Mouse (Mus musculus) embryonic fibroblast, embryonic 13.5 days (primary cell): ENCODE data around the gene BC035947.

ENCODE experiments used
- CTCF ChIP-seq: IDR thresholded peaks from 2 replicates; pipeline ENCODE4 v1.5.1; 2011; ENCODE audit warnings: mild to moderate bottlenecking, control low read depth, low read length, moderate library complexity, borderline replicate concordance; ENCODE audit not compliant: insufficient read depth
- POLR2A ChIP-seq: IDR thresholded peaks from 2 replicates; pipeline ENCODE4 v1.6.1; 2011; ENCODE audit warnings: low read depth, mild to moderate bottlenecking, control low read depth, low read length, moderate library complexity

DNA sequence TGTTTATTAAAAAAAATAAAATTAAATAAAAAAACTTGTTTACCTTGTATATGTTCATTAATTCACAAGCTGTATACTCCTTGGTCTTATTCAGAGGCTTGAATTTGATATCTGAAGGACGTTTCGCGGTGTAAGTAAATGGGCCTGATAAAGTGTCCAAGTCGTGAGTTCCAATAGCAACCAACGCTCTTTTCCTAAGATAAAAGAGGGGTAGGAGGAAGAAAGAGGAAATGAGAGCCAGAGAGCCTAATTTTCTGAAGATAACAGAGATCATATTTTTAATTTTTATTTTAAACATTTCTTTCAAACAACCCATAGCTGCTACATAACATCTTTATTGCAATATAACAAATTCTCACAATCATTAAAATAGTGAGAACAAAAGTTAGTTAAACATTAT is 39.5 kb downstream of the BC035947 start:
- TF ChIP-seq CTCF (no peak), POLR2A (no peak)
